Mouse (Mus musculus): ENCODE data around the gene Gm49358.

DNA sequence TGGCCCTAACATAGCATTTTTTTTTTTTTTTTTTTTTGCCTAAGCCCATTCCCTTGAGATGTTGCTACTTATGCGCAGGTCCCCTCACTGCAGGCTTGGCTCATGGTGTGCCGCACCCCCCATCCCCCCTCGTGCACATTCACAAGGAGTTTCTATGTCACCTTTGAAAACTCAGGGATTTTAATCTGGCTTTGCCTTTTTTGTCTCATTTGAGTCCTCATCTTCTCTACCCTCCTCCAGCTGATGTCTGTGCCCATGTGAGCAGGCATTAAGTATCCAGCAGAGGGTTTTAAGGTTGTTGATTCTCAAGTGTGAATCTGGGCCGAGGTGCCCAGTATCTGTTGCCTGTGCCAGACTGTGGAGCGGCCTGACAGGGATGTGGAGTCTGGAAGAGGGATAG is 17.9 kb downstream of the Gm49358 start:
- TF ChIP-seq POLR2A (IDR thresholded peaks at IDR 0.05; ENCODE audit: insufficient read depth, low read length), result no peak
- no peak for TF ChIP-seq CTCF (IDR thresholded peaks at IDR 0.05; ENCODE audit: low read depth, low read length)
- no peak for TF ChIP-seq EP300 (IDR thresholded peaks at IDR 0.05; ENCODE audit: insufficient read depth, low read depth, low read length)
